In the genomic region with DNA sequence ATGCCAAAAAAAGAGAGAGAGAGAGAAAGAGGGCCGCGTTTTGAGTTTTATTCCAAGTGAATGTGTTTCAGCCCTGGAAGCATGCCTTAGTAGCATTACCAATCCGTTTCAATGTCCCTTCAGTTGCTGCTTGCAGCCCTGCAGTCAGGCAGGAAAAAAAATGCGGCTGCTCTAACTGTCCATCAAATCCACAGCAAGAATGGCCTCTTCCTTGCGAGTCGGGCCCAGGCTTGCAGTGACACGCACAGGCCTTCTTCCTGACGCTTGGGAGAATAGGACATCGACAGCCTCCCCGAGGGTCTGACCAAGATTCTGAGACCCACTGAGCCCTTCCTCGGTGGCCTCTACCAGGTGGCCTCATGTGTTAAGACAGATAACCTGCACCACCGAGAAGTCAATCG, we compare ENCODE assay signal across 9 mouse cellular contexts. TPM values are rescaled to one million over a fixed set of nuclear protein-coding genes. Genes with fewer than 3 reads are reported as not detected.
DNase-seq lines count a peak whose midpoint lies in the region; ATAC-seq lines count a peak whose summit lies in the region.
"Had no signal": no experiment of that assay in that cellular context is flagged by ENCODE, and none has a peak within 500 bp of the region (broad histone marks: within the 10 kb centered on the region; RNA-seq: fewer than 3 reads in every experiment).

No protein-coding gene starts in this region.

- H3K4me1 ChIP-seq in heart, embryonic 10.5 days: peaks cover 32% of the 10 kb centered on the region
- peaks cover 59% of the 10 kb centered on the region for H3K4me1 ChIP-seq in forebrain, embryonic 12.5 days
- H3K4me1 ChIP-seq in limb, embryonic 11.5 days (ENCODE audit: control insufficient read depth, insufficient read depth, low read length): peaks cover 6% of the 10 kb centered on the region; the same call in 1 of the 2 replicates

- WGBS in heart, embryonic 10.5 days: under 1% methylated on average over 13 of the region's 13 CpGs
- 0% methylated on average over 13 of the region's 13 CpGs for WGBS in forebrain, embryonic 12.5 days
- WGBS in limb, embryonic 11.5 days: under 1% methylated on average over 13 of the region's 13 CpGs

- no peaks in the 10 kb centered on the region for H3K9me3 ChIP-seq in heart, embryonic 10.5 days
- H3K9me3 ChIP-seq in forebrain, embryonic 12.5 days: no peaks in the 10 kb centered on the region
- no peaks in the 10 kb centered on the region; the same call in 1 of the 2 replicates for H3K9me3 ChIP-seq in limb, embryonic 11.5 days (ENCODE audit: control insufficient read depth, low read length)

- H3K4me3 ChIP-seq in heart, embryonic 10.5 days: peak overlapping the region; percentile 60
- H3K4me3 ChIP-seq in forebrain, embryonic 12.5 days (replicated peaks): peak overlapping the region; percentile 65
- H3K4me3 ChIP-seq in limb, embryonic 11.5 days (ENCODE audit: low read depth, low read length): peak overlapping the region; percentile 31

- peak overlapping the region; percentile 94 for H3K4me2 ChIP-seq in forebrain, embryonic 12.5 days
- H3K4me2 ChIP-seq in limb, embryonic 11.5 days (ENCODE audit: low read depth, severe bottlenecking): peak overlapping the region; percentile 57; the same call in 1 of the 2 replicates

- no peaks in the 10 kb centered on the region for H3K36me3 ChIP-seq in heart, embryonic 10.5 days
- no peaks in the 10 kb centered on the region for H3K36me3 ChIP-seq in forebrain, embryonic 12.5 days (replicated peaks)
- no peaks in the 10 kb centered on the region for H3K36me3 ChIP-seq in limb, embryonic 11.5 days (ENCODE audit: control insufficient read depth, insufficient read depth, low read length)

- DNase-seq in heart, embryonic 10.5 days (ENCODE audit: low spot score): no peak
- DNase-seq in heart, postnatal 36 days: no peak
- peak; percentile 61 for DNase-seq in MN1 (ENCODE audit: low spot score)
- peak; percentile 65 for DNase-seq in limb, embryonic 11.5 days (ENCODE audit: low spot score)
- DNase-seq in retina, embryonic 14.5 days (ENCODE audit: low spot score): peak; percentile 52
- DNase-seq in spleen, postnatal 14 days (ENCODE audit: low spot score in 2 of 2): no peak
- no peak for DNase-seq in kidney, adult 18-20 months

- intact Hi-C loops in heart, postnatal 36 days (cut with DNase I): loop anchor here (5.0 kb wide), 1 partner anchor 49 kb away; no protein-coding TSS in a partner anchor

- H3K27ac ChIP-seq in heart, embryonic 10.5 days: no peak overlapping the region
- H3K27ac ChIP-seq in forebrain, embryonic 12.5 days: peak overlapping the region; percentile 96
- no peak overlapping the region for H3K27ac ChIP-seq in limb, embryonic 11.5 days (replicated peaks; ENCODE audit: low read depth, low read length)

- ATAC-seq in forebrain, embryonic 12.5 days (ENCODE audit: low FRiP score): 0 out of 2 replicates have a peak, but pooled peaks have one; percentile 1
- no peak for ATAC-seq in limb, embryonic 11.5 days (ENCODE audit: insufficient number of reproducible peaks, low FRiP score, low TSS enrichment, low read depth)

- H3K27me3 ChIP-seq in heart, embryonic 10.5 days (ENCODE audit: insufficient read depth, poor library complexity, severe bottlenecking): peaks cover 76% of the 10 kb centered on the region
- peaks cover 47% of the 10 kb centered on the region for H3K27me3 ChIP-seq in forebrain, embryonic 12.5 days
- H3K27me3 ChIP-seq in limb, embryonic 11.5 days (ENCODE audit: control insufficient read depth, insufficient read depth, low read length): peaks cover 56% of the 10 kb centered on the region

- peak overlapping the region; percentile 80 for H3K9ac ChIP-seq in forebrain, embryonic 12.5 days
- H3K9ac ChIP-seq in limb, embryonic 11.5 days (ENCODE audit: low read length): no peak overlapping the region; the same call in 1 of the 2 replicates

RNA-seq across cellular contexts. Expression of a gene that starts 0.7 kb away (rescaled TPM):
- 0.15 and 0.30 TPM in 2 replicates for polyA plus RNA-seq in heart, embryonic 10.5 days (2016; fragmentation: Nextera tagmentation; extraction: Ambion mirVana)
- total RNA-seq in heart, postnatal 36 days (2021): 1 to 10 TPM; 1.4 to 2.2 TPM
- polyA plus RNA-seq in forebrain, embryonic 12.5 days (2016; fragmentation: Nextera tagmentation; extraction: Ambion mirVana): 7.9 and 9.6 TPM in 2 replicates
- 0.32 and 0.50 TPM in 2 replicates for polyA plus RNA-seq in limb, embryonic 11.5 days (2014; fragmentation: Nextera tagmentation; extraction: Ambion mirVana)
- total RNA-seq: neutrophil, adult 5-6 weeks had no signal

Comparison
In these comparisons a context has a peak if more than half of its experiments do, and no peak if none do; other contexts are left out.
1. DNase-seq: peak in MN1 (single experiment), limb, embryonic 11.5 days (single experiment) and retina, embryonic 14.5 days (single experiment); none in heart, embryonic 10.5 days (single experiment), heart, postnatal 36 days (0 of 2), spleen, postnatal 14 days (0 of 2) and kidney, adult 18-20 months (single experiment).
2. Peak in every context shown above with its lines, with median percentiles within 50 percentile points of each other: H3K4me3 ChIP-seq.